Mouse (Mus musculus): Measurements from ENCODE around the gene Parp12. TPM values are rescaled to one million over a fixed set of nuclear protein-coding genes. Genes with fewer than 3 reads are reported as not detected.

Gene Parp12
- total and polyA plus RNA-seq, 2 experiments from 2014 or later, result 3.5 to 8.7 TPM

GRCm38 (mm10) chr6:39076498-39076897, 41.7 kb downstream of the Parp12 start:
- Histone ChIP-seq H3K27me3 (ENCODE audit: insufficient read depth, low read length) (no peaks in the 10 kb centered on the region), H3K27ac (no peak overlapping the region), H3K9me3 (ENCODE audit: low read length) (no peaks in the 10 kb centered on the region), H3K4me3 (ENCODE audit: low read length) (no peak overlapping the region), H3K4me2 (ENCODE audit: low read depth, low read length) (no peak overlapping the region), H3K36me3 (ENCODE audit: insufficient read depth, low read length) (no peaks in the 10 kb centered on the region), H3K9ac (replicated peaks; ENCODE audit: low read length) (no peak overlapping the region), H3K4me1 (ENCODE audit: insufficient read depth, low read length) (no peaks in the 10 kb centered on the region)
- ATAC-seq (no peak), DNase-seq (ENCODE audit: low spot score) (no peak)
- TF ChIP-seq CTCF (IDR thresholded peaks at IDR 0.05; ENCODE audit: low read depth), result no peak

DNA sequence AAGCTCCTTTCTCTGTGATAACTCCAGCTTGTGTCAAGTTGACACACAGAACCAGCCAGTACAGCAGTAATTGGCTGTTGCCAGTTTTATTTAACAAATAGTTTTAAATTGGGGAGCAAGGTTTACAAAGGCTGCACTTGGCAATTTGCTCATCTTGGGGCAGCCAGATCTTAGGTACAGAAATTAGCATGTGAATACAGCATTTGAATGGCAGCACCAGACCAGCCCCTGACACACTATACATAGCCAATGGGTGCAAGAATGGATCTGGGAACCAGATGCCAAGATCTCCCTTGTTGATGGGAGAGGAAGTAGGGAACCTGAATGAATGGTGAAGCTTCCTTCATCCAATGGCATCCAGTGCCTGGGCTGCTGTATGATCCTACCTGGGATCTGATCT, 44.0 kb downstream of the Parp12 start:
- Histone ChIP-seq H3K27ac (no peak overlapping the region), H3K4me2 (ENCODE audit: low read depth, low read length) (no peak overlapping the region), H3K4me3 (ENCODE audit: low read length) (no peak overlapping the region), H3K36me3 (ENCODE audit: insufficient read depth, low read length) (no peaks in the 10 kb centered on the region), H3K9me3 (ENCODE audit: low read length) (no peaks in the 10 kb centered on the region), H3K4me1 (ENCODE audit: insufficient read depth, low read length) (no peaks in the 10 kb centered on the region), H3K9ac (replicated peaks; ENCODE audit: low read length) (no peak overlapping the region), H3K27me3 (ENCODE audit: insufficient read depth, low read length) (no peaks in the 10 kb centered on the region)
- ATAC-seq (no peak), DNase-seq (ENCODE audit: low spot score) (no peak)
- TF ChIP-seq CTCF (IDR thresholded peaks at IDR 0.05; ENCODE audit: low read depth), result no peak

DNA sequence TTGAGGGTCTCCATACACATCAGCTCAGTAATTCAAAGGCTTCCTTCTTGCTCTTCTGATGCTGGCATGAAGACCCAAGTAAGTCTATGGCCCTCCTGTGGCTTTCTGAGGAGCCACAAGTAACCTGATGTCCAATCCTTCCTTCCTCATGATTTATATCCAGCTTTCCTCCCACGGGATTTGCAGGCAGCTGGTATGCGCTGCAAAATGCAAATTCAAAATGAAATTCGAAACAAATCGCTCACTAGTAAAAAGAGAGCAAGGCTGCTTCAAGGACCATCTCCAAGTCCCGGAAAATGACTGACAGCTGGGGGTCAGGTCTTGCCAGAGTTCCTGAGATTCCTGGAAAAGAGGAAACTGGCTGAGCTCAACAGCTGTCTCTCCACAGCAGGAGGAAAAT, 45.5 kb downstream of the Parp12 start:
- Histone ChIP-seq H3K4me2 (ENCODE audit: low read depth, low read length) (no peak overlapping the region), H3K9me3 (ENCODE audit: low read length) (no peaks in the 10 kb centered on the region), H3K4me1 (ENCODE audit: insufficient read depth, low read length) (no peaks in the 10 kb centered on the region), H3K36me3 (ENCODE audit: insufficient read depth, low read length) (no peaks in the 10 kb centered on the region), H3K27ac (no peak overlapping the region), H3K4me3 (ENCODE audit: low read length) (no peak overlapping the region), H3K27me3 (ENCODE audit: insufficient read depth, low read length) (no peaks in the 10 kb centered on the region), H3K9ac (replicated peaks; ENCODE audit: low read length) (no peak overlapping the region)
- DNase-seq (ENCODE audit: low spot score), result peak; percentile 28
- WGBS, result 38% methylated on average over 5 of the region's 5 CpGs
- TF ChIP-seq CTCF (IDR thresholded peaks at IDR 0.05; ENCODE audit: low read depth), result no peak
- ATAC-seq, result no peak

GRCm38 (mm10) chr6:39066935-39067578, 51.1 kb downstream of the Parp12 start:
- Histone ChIP-seq H3K4me3 (ENCODE audit: low read length) (no peak overlapping the region), H3K36me3 (ENCODE audit: insufficient read depth, low read length) (no peaks in the 10 kb centered on the region), H3K27me3 (ENCODE audit: insufficient read depth, low read length) (no peaks in the 10 kb centered on the region), H3K4me1 (ENCODE audit: insufficient read depth, low read length) (no peaks in the 10 kb centered on the region), H3K9me3 (ENCODE audit: low read length) (no peaks in the 10 kb centered on the region), H3K4me2 (ENCODE audit: low read depth, low read length) (no peak overlapping the region), H3K9ac (replicated peaks; ENCODE audit: low read length) (no peak overlapping the region), H3K27ac (peak overlapping the region; percentile 20; the same call in 1 of the 2 replicates)
- TF ChIP-seq CTCF (IDR thresholded peaks at IDR 0.05; ENCODE audit: low read depth), result peak; percentile 96
- WGBS, result 38% methylated on average over 12 of the region's 12 CpGs
- ATAC-seq, result peak; percentile 75
- peak; percentile 93 for DNase-seq (ENCODE audit: low spot score)

DNA sequence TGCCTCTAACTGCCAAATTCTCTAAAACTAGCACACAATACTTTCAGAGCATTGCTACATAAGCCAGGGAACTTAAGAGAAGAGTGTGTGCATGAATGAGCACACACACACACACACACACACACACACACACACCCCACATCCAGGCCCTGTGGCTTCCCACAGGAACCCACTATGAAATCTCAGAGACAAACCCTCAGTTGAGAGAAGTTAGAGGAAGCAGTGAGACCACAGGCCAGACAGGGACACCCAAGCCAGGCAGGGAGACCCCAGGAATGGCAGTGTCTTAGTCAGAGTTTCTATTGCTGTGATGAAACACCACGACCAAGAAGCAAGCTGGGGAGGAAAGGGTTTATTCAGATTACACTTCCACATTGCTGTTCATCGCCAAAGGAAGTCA, 54.6 kb downstream of the Parp12 start:
- Histone ChIP-seq H3K4me2 (ENCODE audit: low read depth, low read length) (no peak overlapping the region), H3K4me3 (ENCODE audit: low read length) (no peak overlapping the region), H3K27ac (no peak overlapping the region), H3K36me3 (ENCODE audit: insufficient read depth, low read length) (no peaks in the 10 kb centered on the region), H3K27me3 (ENCODE audit: insufficient read depth, low read length) (no peaks in the 10 kb centered on the region), H3K9ac (replicated peaks; ENCODE audit: low read length) (no peak overlapping the region), H3K9me3 (ENCODE audit: low read length) (no peaks in the 10 kb centered on the region), H3K4me1 (ENCODE audit: insufficient read depth, low read length) (no peaks in the 10 kb centered on the region)
- no peak for TF ChIP-seq CTCF (IDR thresholded peaks at IDR 0.05; ENCODE audit: low read depth)
- ATAC-seq (no peak), DNase-seq (ENCODE audit: low spot score) (no peak)
- WGBS, result 56% methylated on average over 2 of the region's 2 CpGs

DNA sequence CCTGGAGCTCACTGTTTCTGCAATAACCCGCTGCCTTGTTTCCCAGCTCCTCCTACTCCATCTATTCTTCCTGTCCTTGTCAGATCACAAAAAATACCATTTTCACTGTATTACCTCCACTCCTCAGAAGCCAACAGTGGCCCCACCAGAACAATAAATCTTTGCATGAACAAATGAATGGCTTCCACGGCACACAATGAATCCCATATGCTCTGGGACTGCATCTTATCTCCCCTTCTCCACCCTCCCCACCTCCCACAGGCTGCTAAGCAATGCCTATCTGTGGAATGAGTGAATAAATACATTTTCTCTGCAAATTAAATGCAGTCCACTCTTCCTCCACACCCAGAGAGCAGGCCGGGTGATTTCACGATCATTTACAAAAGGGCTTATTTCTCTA, 57.0 kb downstream of the Parp12 start:
- Histone ChIP-seq H3K27ac (no peak overlapping the region), H3K4me1 (ENCODE audit: insufficient read depth, low read length) (no peaks in the 10 kb centered on the region), H3K4me2 (ENCODE audit: low read depth, low read length) (no peak overlapping the region), H3K36me3 (ENCODE audit: insufficient read depth, low read length) (no peaks in the 10 kb centered on the region), H3K27me3 (ENCODE audit: insufficient read depth, low read length) (no peaks in the 10 kb centered on the region), H3K9ac (replicated peaks; ENCODE audit: low read length) (no peak overlapping the region), H3K9me3 (ENCODE audit: low read length) (no peaks in the 10 kb centered on the region), H3K4me3 (ENCODE audit: low read length) (no peak overlapping the region)
- ATAC-seq, result no peak
- 38% methylated on average over 4 of the region's 4 CpGs for WGBS
- DNase-seq (ENCODE audit: low spot score), result no peak
- TF ChIP-seq CTCF (IDR thresholded peaks at IDR 0.05; ENCODE audit: low read depth), result no peak

DNA sequence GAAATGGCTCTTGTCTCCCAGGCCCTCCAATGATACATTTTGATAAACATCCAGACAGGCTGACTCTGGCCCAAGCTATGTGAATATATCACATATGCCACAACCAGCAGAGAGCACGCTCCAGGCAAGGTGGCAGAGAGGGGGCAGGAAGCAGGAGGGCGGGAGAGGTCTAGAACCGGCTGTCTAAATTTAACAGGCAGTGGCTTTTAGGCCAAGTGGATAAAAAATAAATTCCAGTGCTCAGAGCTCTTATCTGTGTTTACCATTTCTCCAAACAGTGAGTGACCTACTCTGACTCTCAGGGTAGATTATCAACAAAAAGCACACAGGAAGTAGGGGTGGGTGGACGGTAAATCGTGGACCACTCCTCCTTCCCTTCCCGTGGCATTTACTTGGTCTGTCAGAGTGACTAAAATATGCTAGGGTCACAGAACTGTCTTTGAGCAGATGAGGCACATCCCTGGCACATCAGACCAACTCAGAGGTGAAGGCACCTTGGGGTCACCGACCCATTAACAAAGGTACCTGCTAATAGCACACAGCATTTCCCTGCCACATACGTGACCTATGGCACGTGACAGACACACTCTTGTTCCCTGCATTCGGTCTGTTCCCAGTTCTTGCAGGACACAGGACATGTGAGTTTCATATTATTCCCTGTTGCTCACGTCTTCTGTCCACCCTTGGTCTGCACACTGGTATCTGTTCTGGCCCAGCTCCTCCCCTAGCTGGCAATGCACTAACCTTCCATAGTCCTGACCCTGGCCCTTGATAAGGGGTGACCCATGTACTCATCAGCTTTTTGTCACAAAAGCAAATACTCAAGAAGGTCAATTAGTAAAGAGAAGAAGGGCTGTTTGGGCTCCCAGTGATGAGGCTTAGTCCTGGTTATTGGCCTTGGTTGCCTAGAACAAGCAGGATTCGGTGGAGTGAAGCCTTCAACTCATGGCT, 58.3 kb downstream of the Parp12 start:
- no peaks in the 10 kb centered on the region for H3K27me3 ChIP-seq (ENCODE audit: insufficient read depth, low read length)
- 87% methylated on average over 12 of the region's 12 CpGs for WGBS
- H3K27ac ChIP-seq, result no peak overlapping the region
- no peak overlapping the region for H3K9ac ChIP-seq (replicated peaks; ENCODE audit: low read length)
- no peaks in the 10 kb centered on the region for H3K4me1 ChIP-seq (ENCODE audit: insufficient read depth, low read length)
- H3K36me3 ChIP-seq (ENCODE audit: insufficient read depth, low read length), result no peaks in the 10 kb centered on the region
- H3K4me3 ChIP-seq (ENCODE audit: low read length), result no peak overlapping the region
- ATAC-seq, result no peak
- H3K4me2 ChIP-seq (ENCODE audit: low read depth, low read length), result no peak overlapping the region
- DNase-seq (ENCODE audit: low spot score), result no peak
- TF ChIP-seq CTCF (IDR thresholded peaks at IDR 0.05; ENCODE audit: low read depth), result no peak
- no peaks in the 10 kb centered on the region for H3K9me3 ChIP-seq (ENCODE audit: low read length)

Data from hindbrain, postnatal 0 days (tissue).